Mouse (Mus musculus) MEL (cell line): ENCODE measurements at regions not wholly inside any gene's neighbourhood (a gene's known extent, or its start where the extent isn't known, plus 50 kb on each side); places are given as distances from the start of the nearest gene placed in this dataset.

Experiments
- DNase-seq: peaks from one replicate; pipeline ENCODE4 v3.0.0; 2011; ENCODE audit warnings: low read depth, low spot score
- H3K27ac ChIP-seq: 2 replicates; pipeline ENCODE4 v1.5.1; 2012; ENCODE audit warnings: low read depth, mild to moderate bottlenecking, control low read depth, low read length, moderate library complexity; ENCODE audit not compliant: control insufficient read depth
- H3K27me3 ChIP-seq, 2 experiments: fragments of 150-350 bp in 1 of 2; sonication (generic) in 1 of 2; 2 replicates each; pipeline ENCODE4 v1.6.1; 2012; ENCODE audit warnings: low read length in 2 of 2, mild to moderate bottlenecking in 2 of 2, improper control_type of control experiment in 1 of 2, moderate library complexity in 1 of 2; ENCODE audit not compliant: insufficient read depth in 2 of 2, control insufficient read depth in 1 of 2
- H3K36me3 ChIP-seq, 2 experiments: 2 replicates each; pipeline ENCODE4 v1.6.1; 2012 to 2014; ENCODE audit warnings: low read length in 2 of 2, improper control_type of control experiment in 1 of 2, inconsistent platforms in 1 of 2, mild to moderate bottlenecking in 1 of 2; ENCODE audit not compliant: insufficient read depth in 2 of 2, control insufficient read depth in 1 of 2
- H3K4me1 ChIP-seq, 2 experiments: fragments of 150-350 bp in 1 of 2; sonication (generic) in 1 of 2; 2 replicates each; pipeline ENCODE4 v1.6.1; 2012; ENCODE audit warnings: low read length in 2 of 2, improper control_type of control experiment in 1 of 2, mild to moderate bottlenecking in 1 of 2; ENCODE audit not compliant: insufficient read depth in 2 of 2, control insufficient read depth in 1 of 2
- H3K4me3 ChIP-seq, 2 experiments: fragments of 150-350 bp in 1 of 2; sonication (generic) in 1 of 2; 2 replicates each; pipeline ENCODE4 v1.5.1; 2012; ENCODE audit warnings: low read depth in 2 of 2, low read length in 2 of 2, mild to moderate bottlenecking in 2 of 2, moderate library complexity in 2 of 2, control low read depth in 1 of 2, improper control_type of control experiment in 1 of 2; ENCODE audit not compliant: control insufficient read depth in 1 of 2, insufficient read depth in 1 of 2
- H3K79me2 ChIP-seq: 2 replicates; pipeline ENCODE4 v1.6.1; 2012; ENCODE audit warnings: mild to moderate bottlenecking, low read length, moderate library complexity; ENCODE audit not compliant: control insufficient read depth, poor library complexity, insufficient read depth
- H3K9ac ChIP-seq: 2 replicates; pipeline ENCODE4 v1.6.1; 2012; ENCODE audit warnings: low read depth, mild to moderate bottlenecking, control low read depth, low read length, moderate library complexity; ENCODE audit not compliant: control insufficient read depth, poor library complexity, severe bottlenecking
- H3K9me3 ChIP-seq: fragments of 150-350 bp; sonication (generic); replicated peaks from 2 replicates; pipeline ENCODE4 v1.6.1; 2012; ENCODE audit warnings: mild to moderate bottlenecking, low read length, improper control_type of control experiment, moderate library complexity; ENCODE audit not compliant: insufficient read depth
- BHLHE40 ChIP-seq: IDR thresholded peaks from 2 replicates; pipeline ENCODE4 v1.6.1; 2012; ENCODE audit warnings: low read depth, mild to moderate bottlenecking, inconsistent platforms, low read length, improper control_type of control experiment, borderline replicate concordance
- CHD1 ChIP-seq: IDR thresholded peaks from 2 replicates; pipeline ENCODE4 v1.6.1; 2012; ENCODE audit warnings: low read depth, mild to moderate bottlenecking, inconsistent platforms, low read length, improper control_type of control experiment
- CTCF ChIP-seq, 3 experiments: IDR thresholded peaks in 2 of 3; conservative IDR thresholded peaks in 1 of 3; 2 replicates each; pipeline ENCODE4 v1.5.1; 2011 to 2012; ENCODE audit warnings: low read length in 3 of 3, low read depth in 2 of 3, mild to moderate bottlenecking in 2 of 3, improper control_type of control experiment in 1 of 3, inconsistent platforms in 1 of 3, mixed read lengths in 1 of 3, moderate library complexity in 1 of 3; ENCODE audit not compliant: control insufficient read depth in 1 of 3, insufficient read depth in 1 of 3, poor library complexity in 1 of 3, severe bottlenecking in 1 of 3
- E2F4 ChIP-seq: IDR thresholded peaks from 2 replicates; pipeline ENCODE4 v1.6.1; 2011; ENCODE audit warnings: low read depth, low read length, improper control_type of control experiment, borderline replicate concordance
- EP300 ChIP-seq, 2 experiments: IDR thresholded peaks; 2 replicates each; pipeline ENCODE4 v1.6.1; 2011; ENCODE audit warnings: improper control_type of control experiment in 2 of 2, low read length in 2 of 2, low read depth in 1 of 2, mild to moderate bottlenecking in 1 of 2
- GABPA ChIP-seq: IDR thresholded peaks from 2 replicates; pipeline ENCODE4 v1.6.1; 2012; ENCODE audit warnings: low read depth, mild to moderate bottlenecking, inconsistent platforms, low read length, improper control_type of control experiment, moderate library complexity
- GATA1 ChIP-seq: IDR thresholded peaks from 2 replicates; pipeline ENCODE4 v1.6.1; 2011; ENCODE audit warnings: low read depth, low read length, improper control_type of control experiment
- KAT2A ChIP-seq: conservative IDR thresholded peaks from 2 replicates; pipeline ENCODE4 v1.6.1; 2012; ENCODE audit warnings: low read depth, low read length, improper control_type of control experiment, inconsistent platforms
- MAX ChIP-seq: IDR thresholded peaks from 2 replicates; pipeline ENCODE4 v1.6.1; 2011; ENCODE audit warnings: low read length, improper control_type of control experiment
- MAZ ChIP-seq: IDR thresholded peaks from 2 replicates; pipeline ENCODE4 v1.6.1; 2012; ENCODE audit warnings: low read depth, mild to moderate bottlenecking, inconsistent platforms, low read length, improper control_type of control experiment
- MEF2A ChIP-seq: IDR thresholded peaks from 2 replicates; pipeline ENCODE4 v1.6.1; 2014; ENCODE audit warnings: low read depth, mild to moderate bottlenecking, inconsistent platforms, low read length, improper control_type of control experiment; ENCODE audit not compliant: poor library complexity, insufficient replicate concordance, severe bottlenecking; ENCODE audit errors: extremely low read depth
- MXI1 ChIP-seq: IDR thresholded peaks from 2 replicates; pipeline ENCODE4 v1.6.1; 2011; ENCODE audit warnings: mild to moderate bottlenecking, low read depth, low read length, improper control_type of control experiment
- MYB ChIP-seq: IDR thresholded peaks from 2 replicates; pipeline ENCODE4 v1.6.1; 2011; ENCODE audit warnings: mild to moderate bottlenecking, low read depth, low read length, improper control_type of control experiment
- MYC ChIP-seq: IDR thresholded peaks from 2 replicates; pipeline ENCODE4 v1.6.1; 2011; ENCODE audit warnings: low read depth, mild to moderate bottlenecking, low read length, improper control_type of control experiment, moderate library complexity
- POLR2A ChIP-seq, 2 experiments: IDR thresholded peaks; 2 replicates each; pipeline ENCODE4 v1.6.1; 2011 to 2012; ENCODE audit warnings: low read length in 2 of 2, mild to moderate bottlenecking in 2 of 2, control low read depth in 1 of 2, improper control_type of control experiment in 1 of 2, low read depth in 1 of 2, moderate library complexity in 1 of 2; ENCODE audit not compliant: control insufficient read depth in 1 of 2, insufficient read depth in 1 of 2, poor library complexity in 1 of 2
- POLR2AphosphoS5 ChIP-seq: IDR thresholded peaks from 2 replicates; pipeline ENCODE4 v1.6.1; 2012; ENCODE audit warnings: low read depth, borderline replicate concordance, mild to moderate bottlenecking, inconsistent platforms, low read length, moderate library complexity, mixed read lengths
- RCOR1 ChIP-seq: IDR thresholded peaks from 2 replicates; pipeline ENCODE4 v1.6.1; 2012; ENCODE audit warnings: low read depth, mild to moderate bottlenecking, inconsistent platforms, low read length, improper control_type of control experiment
- SIN3A ChIP-seq: IDR thresholded peaks from 2 replicates; pipeline ENCODE4 v1.6.1; 2012; ENCODE audit warnings: low read length, improper control_type of control experiment, inconsistent platforms
- SMC3 ChIP-seq: IDR thresholded peaks from 2 replicates; pipeline ENCODE4 v1.6.1; 2011; ENCODE audit warnings: low read depth, low read length, improper control_type of control experiment
- TBP ChIP-seq: IDR thresholded peaks from 2 replicates; pipeline ENCODE4 v1.8.0; 2011; ENCODE audit warnings: low read depth, low read length, improper control_type of control experiment
- UBTF ChIP-seq: IDR thresholded peaks from 2 replicates; pipeline ENCODE4 v1.6.1; 2012; ENCODE audit warnings: low read depth, mild to moderate bottlenecking, inconsistent platforms, low read length, improper control_type of control experiment, moderate library complexity, borderline replicate concordance; ENCODE audit not compliant: insufficient read depth
- ZMIZ1 ChIP-seq: IDR thresholded peaks from 2 replicates; pipeline ENCODE4 v1.6.1; 2012; ENCODE audit warnings: low read depth, mild to moderate bottlenecking, inconsistent platforms, low read length, improper control_type of control experiment, moderate library complexity
- ZNF384 ChIP-seq: IDR thresholded peaks from 2 replicates; pipeline ENCODE4 v1.6.1; 2012; ENCODE audit warnings: low read depth, mild to moderate bottlenecking, inconsistent platforms, low read length, improper control_type of control experiment

DNA sequence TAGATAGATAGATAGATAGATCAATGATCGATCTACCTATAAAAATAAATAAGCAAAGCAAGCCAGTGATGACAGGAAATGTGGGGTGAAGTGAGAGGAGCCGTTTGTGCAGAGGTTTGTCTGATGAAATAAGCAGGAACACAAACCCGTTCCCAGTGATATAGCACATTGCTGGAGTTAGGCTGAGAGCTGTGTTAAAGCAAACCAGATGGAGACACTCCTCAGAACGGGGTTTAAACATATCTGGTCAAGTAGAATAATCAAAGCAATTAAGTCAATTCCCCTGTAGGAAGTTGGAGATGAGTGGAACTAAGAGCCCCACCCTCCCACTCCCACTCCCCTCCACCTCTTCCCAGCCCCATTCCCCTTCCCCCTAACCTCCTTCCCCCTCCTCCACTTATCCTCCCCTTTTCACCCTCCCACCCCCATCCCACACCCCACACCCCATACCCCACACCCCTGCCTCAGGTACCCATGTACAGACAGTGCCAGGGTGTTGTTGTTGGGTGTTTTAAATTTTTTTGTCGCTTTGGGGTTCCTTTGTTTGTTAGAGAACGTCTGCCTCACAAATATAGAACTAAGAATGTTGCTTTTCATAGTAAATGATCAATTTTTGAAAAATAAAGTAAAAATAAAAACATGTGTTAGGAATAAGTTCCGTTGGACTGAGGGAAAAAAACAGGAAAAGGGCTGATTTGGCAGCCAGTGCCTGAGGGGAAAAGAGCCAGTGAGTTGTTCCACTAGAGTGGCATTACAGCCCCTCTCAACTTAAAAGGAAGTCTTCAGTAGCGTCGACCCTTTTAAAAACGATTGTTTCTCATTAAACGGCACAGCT lies 79.8 kb upstream of the Enpep start:
- H3K4me3 ChIP-seq: no peak overlapping the region
- H3K9me3 ChIP-seq: no peaks in the 10 kb centered on the region
- H3K79me2 ChIP-seq: no peaks in the 10 kb centered on the region
- H3K27me3 ChIP-seq: no peaks in the 10 kb centered on the region; a peak in 1 of 4 replicates
- no peaks in the 10 kb centered on the region for H3K4me1 ChIP-seq
- TF ChIP-seq MEF2A: no peak
- no peak for TF ChIP-seq MAZ
- no peak for TF ChIP-seq CHD1
- TF ChIP-seq BHLHE40: no peak
- TF ChIP-seq KAT2A: no peak
- no peak for TF ChIP-seq EP300 (IDR thresholded peaks at IDR 0.05; ENCODE audit: low read depth in 1 of 2, low read length in 2 of 2)
- no peak for TF ChIP-seq RCOR1
- no peak for TF ChIP-seq UBTF
- no peak overlapping the region for H3K27ac ChIP-seq
- no peak for DNase-seq
- no peaks in the 10 kb centered on the region for H3K36me3 ChIP-seq
- no peak overlapping the region for H3K9ac ChIP-seq

DNA sequence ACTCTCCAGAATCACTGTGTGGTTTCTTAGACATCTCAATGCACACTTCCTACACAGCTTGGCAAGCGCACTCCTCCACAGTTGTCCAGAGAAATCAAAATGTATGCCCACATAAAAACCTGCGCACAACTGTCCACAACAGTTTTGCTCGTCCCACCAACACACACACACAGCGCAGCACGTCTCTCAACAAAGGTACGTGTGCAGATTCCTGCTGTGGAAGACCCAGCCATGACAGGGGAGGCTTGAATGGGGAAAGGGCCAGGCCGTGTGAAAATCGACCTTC lies 80.4 kb upstream of the Enpep start:
- Histone ChIP-seq H3K4me3 (no peak overlapping the region), H3K9me3 (no peaks in the 10 kb centered on the region), H3K79me2 (no peaks in the 10 kb centered on the region), H3K4me1 (no peaks in the 10 kb centered on the region), H3K9ac (no peak overlapping the region), H3K27me3 (no peaks in the 10 kb centered on the region; a peak in 1 of 4 replicates), H3K27ac (no peak overlapping the region), H3K36me3 (no peaks in the 10 kb centered on the region)
- DNase-seq: no peak
- no peak for TF ChIP-seq MAX
- TF ChIP-seq E2F4: no peak
- no peak for TF ChIP-seq TBP
- TF ChIP-seq MEF2A: no peak
- TF ChIP-seq MXI1: no peak
- TF ChIP-seq CHD1: no peak
- TF ChIP-seq GATA1: no peak
- TF ChIP-seq MAZ: no peak
- no peak for TF ChIP-seq SIN3A
- TF ChIP-seq ZMIZ1: no peak
- TF ChIP-seq KAT2A: no peak
- TF ChIP-seq CTCF (IDR thresholded peaks at IDR 0.05 in 2 of 3, conservative IDR thresholded peaks at IDR 0.05 in 1 of 3; ENCODE audit: control insufficient read depth in 1 of 3, insufficient read depth in 1 of 3, low read depth in 2 of 3, low read length in 3 of 3, poor library complexity in 1 of 3, severe bottlenecking in 1 of 3): no peak
- TF ChIP-seq POLR2A (IDR thresholded peaks at IDR 0.05; ENCODE audit: control insufficient read depth in 1 of 2, insufficient read depth in 1 of 2, low read depth in 1 of 2, low read length in 2 of 2, poor library complexity in 1 of 2): no peak
- no peak for TF ChIP-seq POLR2AphosphoS5
- TF ChIP-seq MYB: no peak
- no peak for TF ChIP-seq SMC3
- no peak for TF ChIP-seq GABPA
- no peak for TF ChIP-seq ZNF384
- no peak for TF ChIP-seq BHLHE40
- no peak for TF ChIP-seq MYC
